Mouse (Mus musculus): ENCODE measurements around the gene 1700008O03Rik. TPM values are rescaled to one million over a fixed set of nuclear protein-coding genes. Genes with fewer than 3 reads are reported as not detected.

The 1700008O03Rik gene
- polyA plus RNA-seq, 1 experiment from 2014 or later = 3.6 TPM

Other genes starting within 250 kb of the 1700008O03Rik start
- gene Klk1b16, start 249.1 kb downstream of the 1700008O03Rik start, polyA plus RNA-seq (2015; fragmentation: Nextera tagmentation; extraction: Ambion mirVana) = not detected in 2 replicates
- not detected in 2 replicates for gene Klk1b24, start 197.6 kb downstream of the 1700008O03Rik start, polyA plus RNA-seq (2015; fragmentation: Nextera tagmentation; extraction: Ambion mirVana)
- not detected in 2 replicates for gene Klk1b3, start 187.6 kb downstream of the 1700008O03Rik start, polyA plus RNA-seq (2015; fragmentation: Nextera tagmentation; extraction: Ambion mirVana)
- gene Klk1b4, start 178.4 kb downstream of the 1700008O03Rik start, polyA plus RNA-seq (2015; fragmentation: Nextera tagmentation; extraction: Ambion mirVana) = not detected in 2 replicates
- not detected in 2 replicates for gene Klk1b5, start 169.9 kb downstream of the 1700008O03Rik start, polyA plus RNA-seq (2015; fragmentation: Nextera tagmentation; extraction: Ambion mirVana)
- not detected in 2 replicates for gene Klk1, start 160.5 kb downstream of the 1700008O03Rik start, polyA plus RNA-seq (2015; fragmentation: Nextera tagmentation; extraction: Ambion mirVana)
- gene Gm36864, start 149.6 kb downstream of the 1700008O03Rik start, polyA plus RNA-seq (2015; fragmentation: Nextera tagmentation; extraction: Ambion mirVana) = not detected in 2 replicates
- gene 1700028J19Rik, start 139.1 kb downstream of the 1700008O03Rik start, polyA plus RNA-seq (2015; fragmentation: Nextera tagmentation; extraction: Ambion mirVana) = 1.1 and 1.5 TPM in 2 replicates
- gene 2410002F23Rik, start 139.1 kb downstream of the 1700008O03Rik start, polyA plus RNA-seq (2015; fragmentation: Nextera tagmentation; extraction: Ambion mirVana) = 225 and 237 TPM in 2 replicates
- 0.14 TPM in 1 of 2 replicates, not detected in the other for gene Acp4, start 128.4 kb downstream of the 1700008O03Rik start, polyA plus RNA-seq (2015; fragmentation: Nextera tagmentation; extraction: Ambion mirVana)
- gene Gm15517, start 124.4 kb downstream of the 1700008O03Rik start, polyA plus RNA-seq (2015; fragmentation: Nextera tagmentation; extraction: Ambion mirVana) = not detected in 2 replicates
- gene Clec11a, start 78.9 kb downstream of the 1700008O03Rik start, polyA plus RNA-seq (2015; fragmentation: Nextera tagmentation; extraction: Ambion mirVana) = 4.0 and 4.2 TPM in 2 replicates
- gene Shank1, start 75.6 kb downstream of the 1700008O03Rik start, polyA plus RNA-seq (2015; fragmentation: Nextera tagmentation; extraction: Ambion mirVana) = 35.6 and 36.8 TPM in 2 replicates
- gene Syt3, start 1.7 kb downstream of the 1700008O03Rik start, polyA plus RNA-seq (2015; fragmentation: Nextera tagmentation; extraction: Ambion mirVana) = 57.4 and 73.2 TPM in 2 replicates
- gene Lrrc4b, start 43.2 kb upstream of the 1700008O03Rik start, polyA plus RNA-seq (2015; fragmentation: Nextera tagmentation; extraction: Ambion mirVana) = 14.3 and 15.9 TPM in 2 replicates
- gene Aspdh, start 79.6 kb upstream of the 1700008O03Rik start, polyA plus RNA-seq (2015; fragmentation: Nextera tagmentation; extraction: Ambion mirVana) = 3.9 and 4.2 TPM in 2 replicates
- gene Josd2, start 82.2 kb upstream of the 1700008O03Rik start, polyA plus RNA-seq (2015; fragmentation: Nextera tagmentation; extraction: Ambion mirVana) = 39.5 and 39.6 TPM in 2 replicates
- 121 and 137 TPM in 2 replicates for gene Emc10, start 110.7 kb upstream of the 1700008O03Rik start, polyA plus RNA-seq (2015; fragmentation: Nextera tagmentation; extraction: Ambion mirVana)
- 24.2 and 29.8 TPM in 2 replicates for gene Fam71e1, start 110.8 kb upstream of the 1700008O03Rik start, polyA plus RNA-seq (2015; fragmentation: Nextera tagmentation; extraction: Ambion mirVana)
- 0.16 and 0.17 TPM in 2 replicates for gene Mybpc2, start 138.8 kb upstream of the 1700008O03Rik start, polyA plus RNA-seq (2015; fragmentation: Nextera tagmentation; extraction: Ambion mirVana)
- gene Spib, start 146.3 kb upstream of the 1700008O03Rik start, polyA plus RNA-seq (2015; fragmentation: Nextera tagmentation; extraction: Ambion mirVana) = not detected in 2 replicates
- 19.4 and 20.1 TPM in 2 replicates for gene Pold1, start 163.0 kb upstream of the 1700008O03Rik start, polyA plus RNA-seq (2015; fragmentation: Nextera tagmentation; extraction: Ambion mirVana)
- gene Nr1h2, start 168.1 kb upstream of the 1700008O03Rik start, polyA plus RNA-seq (2015; fragmentation: Nextera tagmentation; extraction: Ambion mirVana) = 54.1 and 58.1 TPM in 2 replicates
- gene Napsa, start 186.6 kb upstream of the 1700008O03Rik start, polyA plus RNA-seq (2015; fragmentation: Nextera tagmentation; extraction: Ambion mirVana) = 0.77 and 1.9 TPM in 2 replicates
- 5.5 and 6.4 TPM in 2 replicates for gene Kcnc3, start 204.8 kb upstream of the 1700008O03Rik start, polyA plus RNA-seq (2015; fragmentation: Nextera tagmentation; extraction: Ambion mirVana)